Mouse (Mus musculus) liver, postnatal 0 days (tissue): ENCODE data around the gene Nprl3.

Experiments used
- CTCF ChIP-seq: sonication (generic); IDR thresholded peaks from 2 replicates; pipeline ENCODE4 v1.5.1; 2016; ENCODE audit warnings: antibody characterized with exemption, low read depth
- EP300 ChIP-seq: IDR thresholded peaks from 2 replicates; pipeline ENCODE4 v1.6.1; 2016; ENCODE audit warnings: antibody characterized with exemption, low read depth, mild to moderate bottlenecking

GRCm38 (mm10) chr11:32178506-32178905, 89.0 kb downstream of the Nprl3 start:
- no peak for TF ChIP-seq CTCF
- TF ChIP-seq EP300: no peak
